Comparison of ENCODE assay signal across 8 mouse cellular contexts in genomic region chr3:116006978-116007940, GRCm38 (mm10). TPM values are rescaled to one million over a fixed set of nuclear protein-coding genes. Genes with fewer than 3 reads are reported as not detected.
DNase-seq lines count a peak whose midpoint lies in the region; ATAC-seq and TF ChIP-seq lines count a peak whose summit lies in the region.

TSS of gene Slc30a7 (minus strand) at chr3:116007406.
TSS of gene Extl2 (plus strand) at chr3:116007462.

- no peak for TF ChIP-seq RAD21 in MEL (IDR thresholded peaks at IDR 0.05; ENCODE audit: low read depth, low read length)

- WGBS in forebrain, embryonic 15.5 days = under 1% methylated on average over 67 of the region's 67 CpGs
- under 1% methylated on average over 67 of the region's 67 CpGs for WGBS in lung, embryonic 14.5 days

- TF ChIP-seq POLR2A in MEL (IDR thresholded peaks at IDR 0.05; ENCODE audit: control insufficient read depth in 1 of 2, insufficient read depth in 1 of 2, low read depth in 1 of 2, low read length in 2 of 2, poor library complexity in 1 of 2) = peak; percentile 53 to 69

- peak within 1 kb of the TSS; percentile 67 to 94 for H3K4me3 ChIP-seq in MEL (ENCODE audit: control insufficient read depth in 1 of 2, insufficient read depth in 1 of 2, low read depth in 2 of 2, low read length in 2 of 2)
- H3K4me3 ChIP-seq in forebrain, embryonic 15.5 days = peak within 1 kb of the TSS; percentile 97
- H3K4me3 ChIP-seq in layer of hippocampus, adult 2 months = peak within 1 kb of the TSS; percentile 97
- peak within 1 kb of the TSS; percentile 72 for H3K4me3 ChIP-seq in lung, embryonic 14.5 days (ENCODE audit: low read depth, low read length)

- H3K4me2 ChIP-seq in forebrain, embryonic 15.5 days (replicated peaks) = peak within 1 kb of the TSS; percentile 83
- peak within 1 kb of the TSS; percentile 79 for H3K4me2 ChIP-seq in lung, embryonic 14.5 days

- peaks cover 4 to 12% of the 10 kb centered on the region in 2 experiments for H3K36me3 ChIP-seq in MEL (ENCODE audit: control insufficient read depth in 1 of 2, insufficient read depth in 2 of 2, low read length in 2 of 2)
- 0 out of 2 replicates have a peak, but pooled peaks cover 12% of the 10 kb centered on the region for H3K36me3 ChIP-seq in forebrain, embryonic 15.5 days
- H3K36me3 ChIP-seq in lung, embryonic 14.5 days (ENCODE audit: insufficient read depth) = peaks cover 25% of the 10 kb centered on the region; the same call in 1 of the 2 replicates

- peaks cover 15% of the 10 kb centered on the region for H3K79me2 ChIP-seq in MEL (ENCODE audit: control insufficient read depth, insufficient read depth, low read length, poor library complexity)

- intact Hi-C loops in heart, postnatal 25 days (cut with DNase I) = loop anchor here (5.0 to 10.0 kb wide), 2 partner anchors 415 to 588 kb away; partner anchors contain the start of genes Cdc14a and Sass6

- peak within 1 kb of the TSS; percentile 63 for H3K27ac ChIP-seq in MEL (ENCODE audit: control insufficient read depth, low read depth, low read length)
- H3K27ac ChIP-seq in forebrain, embryonic 15.5 days (replicated peaks) = peak within 1 kb of the TSS; percentile 91
- peak within 1 kb of the TSS; percentile 97 for H3K27ac ChIP-seq in layer of hippocampus, adult 2 months
- H3K27ac ChIP-seq in lung, embryonic 14.5 days (ENCODE audit: low read depth) = peak within 1 kb of the TSS; percentile 85

- TF ChIP-seq CTCF in MEL (IDR thresholded peaks at IDR 0.05 in 2 of 3, conservative IDR thresholded peaks at IDR 0.05 in 1 of 3; ENCODE audit: control insufficient read depth in 1 of 3, insufficient read depth in 1 of 3, low read depth in 2 of 3, low read length in 3 of 3, poor library complexity in 1 of 3, severe bottlenecking in 1 of 3) = no peak
- no peak for TF ChIP-seq CTCF in layer of hippocampus, adult 2 months (conservative IDR thresholded peaks at IDR 0.05)
- no peak for TF ChIP-seq CTCF in lung, embryonic 14.5 days (IDR thresholded peaks at IDR 0.05; ENCODE audit: low read depth)

- ATAC-seq in forebrain, embryonic 15.5 days (replicated peaks) = peak; percentile 94
- peak; percentile 93 for ATAC-seq in lung, embryonic 14.5 days (ENCODE audit: insufficient read depth)
- peak; percentile 36 for ATAC-seq in neutrophil, adult 5-6 weeks (ENCODE audit: extremely low read depth, insufficient number of reproducible peaks, low FRiP score, poor library complexity, severe bottlenecking)

- H3K9ac ChIP-seq in MEL (ENCODE audit: control insufficient read depth, low read depth, low read length, poor library complexity, severe bottlenecking) = peak within 1 kb of the TSS; percentile 79
- peak within 1 kb of the TSS; percentile 85 for H3K9ac ChIP-seq in forebrain, embryonic 15.5 days (replicated peaks)
- peak within 1 kb of the TSS; percentile 88 for H3K9ac ChIP-seq in lung, embryonic 14.5 days

- H3K4me1 ChIP-seq in MEL (ENCODE audit: control insufficient read depth in 1 of 2, insufficient read depth in 2 of 2, low read length in 2 of 2) = no peaks in the 10 kb centered on the region; a peak in 1 of 4 replicates
- H3K4me1 ChIP-seq in forebrain, embryonic 15.5 days = peaks cover 40% of the 10 kb centered on the region
- H3K4me1 ChIP-seq in lung, embryonic 14.5 days (ENCODE audit: insufficient read depth) = 0 out of 2 replicates have a peak, but pooled peaks cover 4% of the 10 kb centered on the region

- TF ChIP-seq EP300 in MEL (IDR thresholded peaks at IDR 0.05; ENCODE audit: low read depth in 1 of 2, low read length in 2 of 2) = no peak

- H3K27me3 ChIP-seq in MEL (ENCODE audit: control insufficient read depth in 1 of 2, insufficient read depth in 2 of 2, low read length in 2 of 2) = no peaks in the 10 kb centered on the region
- no peaks in the 10 kb centered on the region for H3K27me3 ChIP-seq in forebrain, embryonic 15.5 days
- H3K27me3 ChIP-seq in lung, embryonic 14.5 days (ENCODE audit: insufficient read depth, low read length) = no peaks in the 10 kb centered on the region

- H3K9me3 ChIP-seq in MEL (replicated peaks; ENCODE audit: insufficient read depth, low read length) = no peaks in the 10 kb centered on the region
- no peaks in the 10 kb centered on the region for H3K9me3 ChIP-seq in forebrain, embryonic 15.5 days
- H3K9me3 ChIP-seq in lung, embryonic 14.5 days (ENCODE audit: low read depth, low read length) = no peaks in the 10 kb centered on the region

- DNase-seq in MEL (ENCODE audit: low read depth, low spot score) = peak; percentile 86
- peak; percentile 88 for DNase-seq in cerebellum, adult 11-12 months
- peak; percentile 71 for DNase-seq in heart, postnatal 25 days (ENCODE audit: low spot score)
- peak; percentile 84 to 90 for DNase-seq in layer of hippocampus, adult 2 months (ENCODE audit: low spot score in 2 of 2)
- peak; percentile 90 for DNase-seq in lung, embryonic 14.5 days
- DNase-seq in testis, postnatal 14 days (ENCODE audit: low spot score) = peak; percentile 89

TF ChIP-seq in MEL, 35 proteins besides CTCF, POLR2A, EP300 and RAD21:
- TF ChIP-seq MAX (IDR thresholded peaks at IDR 0.05; ENCODE audit: low read length) (peak; percentile 90), USF2 (IDR thresholded peaks at IDR 0.05; ENCODE audit: borderline replicate concordance in 1 of 2, insufficient read depth in 1 of 2, low read depth in 1 of 2, low read length in 2 of 2) (no peak), USF1 (IDR thresholded peaks at IDR 0.05; ENCODE audit: low read depth, low read length) (peak; percentile 64), BHLHE40 (IDR thresholded peaks at IDR 0.05; ENCODE audit: borderline replicate concordance, low read depth, low read length) (0 out of 2 replicates have a peak, but pooled peaks have one; percentile 29), ZKSCAN1 (IDR thresholded peaks at IDR 0.05; ENCODE audit: low read depth, low read length) (no peak), POLR2AphosphoS2 (IDR thresholded peaks at IDR 0.05; ENCODE audit: low read length) (0 out of 2 replicates have a peak, but pooled peaks have one; percentile 42), MXI1 (IDR thresholded peaks at IDR 0.05; ENCODE audit: low read depth, low read length) (peak; percentile 80; the same call in 1 of the 2 replicates), UBTF (IDR thresholded peaks at IDR 0.05; ENCODE audit: borderline replicate concordance, insufficient read depth, low read depth, low read length) (no peak), RCOR1 (IDR thresholded peaks at IDR 0.05; ENCODE audit: low read depth, low read length) (peak; percentile 31; the same call in 1 of the 2 replicates), MYC (IDR thresholded peaks at IDR 0.05; ENCODE audit: low read depth, low read length) (peak; percentile 71), TBP (IDR thresholded peaks at IDR 0.05; ENCODE audit: low read depth, low read length) (0 out of 2 replicates have a peak, but pooled peaks have one; percentile 13), NRF1 (IDR thresholded peaks at IDR 0.05; ENCODE audit: insufficient read depth, low read depth, low read length, poor library complexity, severe bottlenecking) (no peak), ELF1 (IDR thresholded peaks at IDR 0.05; ENCODE audit: low read depth, low read length) (peak; percentile 69), NELFE (IDR thresholded peaks at IDR 0.05; ENCODE audit: low read depth, low read length) (peak; percentile 68), HCFC1 (IDR thresholded peaks at IDR 0.05; ENCODE audit: low read depth, low read length) (peak; percentile 77), SIN3A (IDR thresholded peaks at IDR 0.05; ENCODE audit: low read length) (peak; percentile 15; the same call in 1 of the 2 replicates)

RNA-seq across cellular contexts. Expression of gene Slc30a7, which starts in this region (rescaled TPM):
- 8.1 and 8.8 TPM in 2 replicates for total RNA-seq in MEL (2012; rRNA removed)
- polyA plus RNA-seq in MEL (2012; ENCODE audit: insufficient read depth in 1 of 2, insufficient read length in 2 of 2, low read depth in 1 of 2, low replicate concordance in 2 of 2, missing spikeins in 1 of 2) = 10 to 100 TPM in 1 of 2 experiments, not detected in 1; 19.1 TPM
- 16.6 and 20.7 TPM in 2 replicates for polyA plus RNA-seq in forebrain, embryonic 15.5 days (2015; fragmentation: Nextera tagmentation; extraction: Ambion mirVana)
- 10 to 100 TPM; 14.9 to 18.7 TPM for total RNA-seq in heart, postnatal 25 days (2021)
- 10 to 100 TPM; 24.9 to 29.3 TPM for total RNA-seq in layer of hippocampus, adult 2 months (2021)
- polyA plus RNA-seq in lung, embryonic 14.5 days (2014; fragmentation: Nextera tagmentation; extraction: Ambion mirVana) = 31.3 and 34.3 TPM in 2 replicates
- 41.7 and 53.7 TPM in 2 replicates for total RNA-seq in neutrophil, adult 5-6 weeks (2017)

RNA-seq across cellular contexts. Expression of gene Extl2, which starts in this region (rescaled TPM):
- 6.6 TPM in 2 replicates for total RNA-seq in MEL (2012; rRNA removed)
- polyA plus RNA-seq in MEL (2012; ENCODE audit: insufficient read depth in 1 of 2, insufficient read length in 2 of 2, low read depth in 1 of 2, low replicate concordance in 2 of 2, missing spikeins in 1 of 2) = 10 to 100 TPM in 1 of 2 experiments, not detected in 1; 10.5 TPM
- 23.4 and 24.6 TPM in 2 replicates for polyA plus RNA-seq in forebrain, embryonic 15.5 days (2015; fragmentation: Nextera tagmentation; extraction: Ambion mirVana)
- total RNA-seq in heart, postnatal 25 days (2021) = 10 to 100 TPM; 13.2 to 14.9 TPM
- 10 to 100 TPM; 69.0 to 69.5 TPM for total RNA-seq in layer of hippocampus, adult 2 months (2021)
- 22.0 and 22.8 TPM in 2 replicates for polyA plus RNA-seq in lung, embryonic 14.5 days (2014; fragmentation: Nextera tagmentation; extraction: Ambion mirVana)
- total RNA-seq in neutrophil, adult 5-6 weeks (2017) = 1.6 and 3.4 TPM in 2 replicates

Comparison
In these comparisons a context has a peak if more than half of its experiments do, and no peak if none do; other contexts are left out.
1. Peak in every context shown above with its lines: DNase-seq, ATAC-seq, H3K4me3 ChIP-seq and H3K27ac ChIP-seq.
2. ATAC-seq: peak in every context shown above with its lines; median percentile 94 in forebrain, embryonic 15.5 days; 93 in lung, embryonic 14.5 days; 36 in neutrophil, adult 5-6 weeks.